Mouse (Mus musculus): Measurements from ENCODE around the gene Haus7.
"Not testable (repeated sequence)": the region's sequence is repeated elsewhere in the genome, so short reads cannot be mapped to it uniquely, and the experiment has no call there.

DNA sequence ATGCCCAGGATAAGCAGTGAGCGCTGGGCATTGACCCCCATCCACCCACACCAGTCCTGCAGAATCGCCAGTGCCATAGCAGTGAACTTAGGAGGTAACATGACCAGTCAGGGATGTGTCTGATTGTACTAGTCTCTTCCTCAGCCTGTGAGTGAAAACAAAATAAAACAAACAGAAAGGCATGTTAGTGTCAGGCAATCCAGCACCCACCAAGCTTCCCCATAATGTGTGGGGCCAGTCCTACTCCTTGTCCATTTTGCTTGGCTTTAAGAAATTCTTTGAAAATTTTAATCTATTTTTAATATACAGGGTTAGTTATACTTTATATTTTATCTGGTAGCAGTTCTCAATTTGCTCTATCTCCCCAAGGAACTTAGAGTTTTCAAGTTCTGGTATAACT lies 60.2 kb downstream of the Haus7 start, which contains the start of gene Gm18336:
- TF ChIP-seq POLR2A (IDR thresholded peaks at IDR 0.05; ENCODE audit: borderline replicate concordance, control insufficient read depth, low read depth, low read length); CTCF (IDR thresholded peaks at IDR 0.05; ENCODE audit: control insufficient read depth, insufficient read depth, low read length): not testable (repeated sequence)
